Mouse (Mus musculus) erythroblast, embryonic 14.5 days (primary cell): Measurements from ENCODE around the gene Dnajc13. TPM values are rescaled to one million over a fixed set of nuclear protein-coding genes. Genes with fewer than 3 reads are reported as not detected.

ENCODE experiments used
- H3K27me3 ChIP-seq: 2 replicates; pipeline ENCODE4 v1.6.1; 2012; ENCODE audit warnings: inconsistent platforms; ENCODE audit not compliant: control insufficient read depth
- H3K36me3 ChIP-seq: 2 replicates; pipeline ENCODE4 v1.6.1; 2012; ENCODE audit warnings: mild to moderate bottlenecking, inconsistent platforms; ENCODE audit not compliant: control insufficient read depth
- H3K4me1 ChIP-seq: 2 replicates; pipeline ENCODE4 v1.6.1; 2012; ENCODE audit warnings: inconsistent platforms; ENCODE audit not compliant: control insufficient read depth
- H3K4me3 ChIP-seq: replicated peaks from 2 replicates; pipeline ENCODE3; 2012; ENCODE audit warnings: moderate library complexity, mild to moderate bottlenecking, inconsistent platforms
- H3K9me3 ChIP-seq: 2 replicates; pipeline ENCODE4 v1.6.1; 2012; ENCODE audit warnings: low read length, inconsistent platforms, mixed read lengths; ENCODE audit not compliant: control insufficient read depth
- GATA1 ChIP-seq: IDR thresholded peaks from 2 replicates; pipeline ENCODE4 v1.6.1; 2012; ENCODE audit warnings: low read length, inconsistent platforms, mixed read lengths
- TAL1 ChIP-seq: IDR thresholded peaks from 3 replicates; pipeline ENCODE4 v1.6.1; 2012; ENCODE audit warnings: low read length, inconsistent platforms, mixed read lengths
- polyA plus RNA-seq: library from polyadenylated mRNA; stranded (reverse); fragments of >175 nt; gene quantifications from 2 replicates; pipeline ENCODE4 v1.2.3, GENCODE M21; 2012

Dnajc13 gene
- polyA plus RNA-seq, 1 experiment = 0.41 TPM

GRCm38 (mm10) chr9:104193900-104194299 is 68.8 kb downstream of the Dnajc13 start:
- Histone ChIP-seq H3K4me1 (no peaks in the 10 kb centered on the region), H3K36me3 (peaks cover 58% of the 10 kb centered on the region), H3K27me3 (no peaks in the 10 kb centered on the region), H3K4me3 (no peak overlapping the region), H3K9me3 (no peaks in the 10 kb centered on the region)
- TF ChIP-seq TAL1 (no peak), GATA1 (no peak)

GRCm38 (mm10) chr9:104193327-104193726 is 69.4 kb downstream of the Dnajc13 start:
- no peaks in the 10 kb centered on the region for H3K4me1 ChIP-seq
- H3K4me3 ChIP-seq = no peak overlapping the region
- H3K27me3 ChIP-seq = no peaks in the 10 kb centered on the region
- H3K36me3 ChIP-seq = peaks cover 60% of the 10 kb centered on the region
- TF ChIP-seq TAL1 (no peak), GATA1 (no peak)
- H3K9me3 ChIP-seq = no peaks in the 10 kb centered on the region

DNA sequence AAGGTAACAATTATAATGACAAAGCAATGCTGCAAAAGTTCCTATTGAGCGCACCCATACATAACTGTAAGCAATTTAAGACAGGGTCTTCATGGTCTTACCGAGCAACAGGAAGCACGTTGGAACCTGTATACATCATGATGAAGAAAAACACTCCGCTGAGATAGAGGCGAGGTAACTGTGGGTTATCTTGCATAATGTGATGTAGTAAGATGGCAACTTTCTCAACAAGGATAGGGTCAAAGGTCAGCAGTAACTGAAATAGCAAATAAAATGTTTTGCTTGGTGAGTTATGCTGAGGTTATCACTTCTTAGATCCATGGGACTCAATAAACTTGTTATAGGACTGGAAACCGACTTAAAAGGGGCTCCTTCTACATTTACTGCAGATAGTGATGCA is 70.2 kb downstream of the Dnajc13 start:
- no peaks in the 10 kb centered on the region for H3K27me3 ChIP-seq
- TF ChIP-seq GATA1 = no peak
- no peak for TF ChIP-seq TAL1
- H3K36me3 ChIP-seq = peaks cover 58% of the 10 kb centered on the region
- no peak overlapping the region for H3K4me3 ChIP-seq
- H3K9me3 ChIP-seq = no peaks in the 10 kb centered on the region
- H3K4me1 ChIP-seq = no peaks in the 10 kb centered on the region

GRCm38 (mm10) chr9:104189657-104190056 is 73.1 kb downstream of the Dnajc13 start:
- TF ChIP-seq GATA1 (no peak), TAL1 (no peak)
- H3K9me3 ChIP-seq = no peaks in the 10 kb centered on the region
- H3K36me3 ChIP-seq = peaks cover 49% of the 10 kb centered on the region
- H3K27me3 ChIP-seq = no peaks in the 10 kb centered on the region
- no peak overlapping the region for H3K4me3 ChIP-seq
- H3K4me1 ChIP-seq = no peaks in the 10 kb centered on the region

- no peak overlapping the region for H3K4me3 ChIP-seq
- no peaks in the 10 kb centered on the region for H3K27me3 ChIP-seq
- H3K4me1 ChIP-seq = no peaks in the 10 kb centered on the region
- no peaks in the 10 kb centered on the region for H3K9me3 ChIP-seq
- H3K36me3 ChIP-seq = peaks cover 48% of the 10 kb centered on the region
- TF ChIP-seq GATA1 = no peak
- TF ChIP-seq TAL1 = no peak
These were observed 74.0 kb downstream of the Dnajc13 start for GRCm38 (mm10) chr9:104188704-104189103.

DNA sequence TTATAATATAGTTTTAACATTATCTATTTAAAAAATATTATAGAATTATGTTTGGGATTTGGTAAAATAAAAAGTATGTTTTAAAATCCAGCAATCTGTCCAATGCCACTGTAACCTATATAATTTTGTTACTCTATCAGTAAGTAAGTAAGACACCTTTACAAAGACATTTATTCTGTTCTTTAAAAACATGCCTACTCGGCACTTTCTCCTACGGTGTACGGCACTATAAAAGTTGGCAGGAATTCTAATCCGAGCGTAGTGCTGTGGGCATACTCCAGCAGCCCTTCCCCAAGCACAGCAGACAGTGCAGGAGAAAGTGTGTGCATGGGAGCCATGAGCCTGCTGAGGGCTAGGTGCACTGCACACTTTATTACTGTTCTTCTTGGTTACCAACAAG is 75.7 kb downstream of the Dnajc13 start:
- no peaks in the 10 kb centered on the region for H3K27me3 ChIP-seq
- TF ChIP-seq TAL1 = no peak
- TF ChIP-seq GATA1 = no peak
- H3K4me3 ChIP-seq = no peak overlapping the region
- H3K4me1 ChIP-seq = no peaks in the 10 kb centered on the region
- H3K9me3 ChIP-seq = no peaks in the 10 kb centered on the region
- H3K36me3 ChIP-seq = peaks cover 43% of the 10 kb centered on the region

- H3K27me3 ChIP-seq = no peaks in the 10 kb centered on the region
- no peaks in the 10 kb centered on the region for H3K4me1 ChIP-seq
- no peaks in the 10 kb centered on the region for H3K9me3 ChIP-seq
- TF ChIP-seq GATA1 = no peak
- no peak for TF ChIP-seq TAL1
- no peak overlapping the region for H3K4me3 ChIP-seq
- H3K36me3 ChIP-seq = peaks cover 56% of the 10 kb centered on the region
These were observed 79.5 kb downstream of the Dnajc13 start for GRCm38 (mm10) chr9:104183181-104183580.

GRCm38 (mm10) chr9:104182328-104182727 is 80.4 kb downstream of the Dnajc13 start:
- Histone ChIP-seq H3K4me3 (no peak overlapping the region), H3K27me3 (no peaks in the 10 kb centered on the region), H3K36me3 (peaks cover 53% of the 10 kb centered on the region), H3K4me1 (no peaks in the 10 kb centered on the region), H3K9me3 (no peaks in the 10 kb centered on the region)
- TF ChIP-seq GATA1 (no peak), TAL1 (no peak)

GRCm38 (mm10) chr9:104181626-104182025 is 81.1 kb downstream of the Dnajc13 start:
- Histone ChIP-seq H3K4me3 (no peak overlapping the region), H3K9me3 (no peaks in the 10 kb centered on the region), H3K36me3 (peaks cover 54% of the 10 kb centered on the region), H3K27me3 (no peaks in the 10 kb centered on the region), H3K4me1 (no peaks in the 10 kb centered on the region)
- TF ChIP-seq GATA1 (no peak), TAL1 (no peak)

- peaks cover 65% of the 10 kb centered on the region for H3K36me3 ChIP-seq
- no peak overlapping the region for H3K4me3 ChIP-seq
- no peak for TF ChIP-seq GATA1
- no peak for TF ChIP-seq TAL1
- no peaks in the 10 kb centered on the region for H3K9me3 ChIP-seq
- H3K4me1 ChIP-seq = no peaks in the 10 kb centered on the region
- no peaks in the 10 kb centered on the region for H3K27me3 ChIP-seq
These were observed 82.7 kb downstream of the Dnajc13 start for GRCm38 (mm10) chr9:104180046-104180445.
